Mouse (Mus musculus) liver, adult 2 months (tissue): Measurements from ENCODE around the gene Ncapd2.

Experiments used
- CTCF ChIP-seq: fragments of 200-500 bp; IDR thresholded peaks from 2 replicates; pipeline ENCODE4 v1.5.1; 2011; ENCODE audit warnings: low read depth, low read length, control low read depth
- POLR2A ChIP-seq: fragments of 200-500 bp; IDR thresholded peaks from 2 replicates; pipeline ENCODE4 v1.6.1; 2011; ENCODE audit warnings: low read length, control low read depth; ENCODE audit not compliant: insufficient read depth; ENCODE audit errors: extremely low read depth

DNA sequence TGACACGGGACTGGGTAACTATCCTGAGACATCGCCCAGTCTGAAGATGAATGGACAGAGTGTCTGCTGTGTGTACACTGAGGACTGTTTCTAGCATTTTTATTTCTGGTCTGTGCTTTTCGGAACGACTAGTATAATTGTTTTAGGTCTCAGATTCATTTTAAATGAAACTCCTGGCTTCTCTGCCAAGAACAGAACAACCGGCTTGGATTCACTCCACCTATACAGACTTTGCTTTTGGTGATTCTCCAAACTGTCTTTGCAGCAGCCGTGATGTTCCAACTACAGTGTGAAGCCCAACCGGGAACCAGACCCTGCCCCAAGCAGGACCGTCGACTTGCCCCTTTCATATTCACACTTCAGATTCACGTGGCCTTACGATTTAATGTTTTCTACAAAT, 26.4 kb upstream of the Ncapd2 start:
- TF ChIP-seq CTCF: no peak
- TF ChIP-seq POLR2A: no peak
